Mouse (Mus musculus): ENCODE data around the gene Orc4.

GRCm38 (mm10) chr2:48950252-48950315 is at the start of gene Orc4:
- TF ChIP-seq CTCF (IDR thresholded peaks at IDR 0.05; ENCODE audit: insufficient read depth, low read length): no peak
- no peak for TF ChIP-seq POLR2A (IDR thresholded peaks at IDR 0.05; ENCODE audit: borderline replicate concordance, extremely low read depth, low read depth, low read length)
